Mouse (Mus musculus): ENCODE data around the gene Heg1.

DNA sequence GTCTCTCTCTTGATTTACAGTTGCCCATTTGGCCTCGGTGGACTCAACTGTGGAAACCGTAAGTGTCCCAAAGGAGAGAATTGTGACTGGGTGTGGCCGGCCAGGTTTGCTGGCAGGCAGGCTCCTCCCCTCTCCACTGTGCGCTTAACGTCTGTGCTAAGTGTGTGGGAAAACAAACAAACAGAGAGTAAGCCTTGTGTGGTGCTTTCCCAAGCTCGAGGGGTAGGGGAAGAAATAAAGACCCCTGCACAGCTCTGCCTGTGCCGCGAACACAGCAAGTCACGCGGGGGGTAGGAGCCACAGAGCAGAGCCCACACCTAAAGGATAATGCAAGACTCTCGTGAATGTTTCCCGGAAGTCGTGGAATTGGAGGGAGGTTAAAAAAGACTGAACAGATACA lies 67.0 kb downstream of the Heg1 start:
- no peak for TF ChIP-seq CTCF (conservative IDR thresholded peaks at IDR 0.05; ENCODE audit: insufficient read depth, insufficient read length, low read depth, low read length)
- TF ChIP-seq POLR2A (IDR thresholded peaks at IDR 0.05; ENCODE audit: low read depth, low read length), result no peak
